Mouse (Mus musculus): ENCODE data around the gene Spint1.
A peak's percentile ranks its signal among the peaks of the same experiment; 100 is the strongest.

The Spint1 gene

DNA sequence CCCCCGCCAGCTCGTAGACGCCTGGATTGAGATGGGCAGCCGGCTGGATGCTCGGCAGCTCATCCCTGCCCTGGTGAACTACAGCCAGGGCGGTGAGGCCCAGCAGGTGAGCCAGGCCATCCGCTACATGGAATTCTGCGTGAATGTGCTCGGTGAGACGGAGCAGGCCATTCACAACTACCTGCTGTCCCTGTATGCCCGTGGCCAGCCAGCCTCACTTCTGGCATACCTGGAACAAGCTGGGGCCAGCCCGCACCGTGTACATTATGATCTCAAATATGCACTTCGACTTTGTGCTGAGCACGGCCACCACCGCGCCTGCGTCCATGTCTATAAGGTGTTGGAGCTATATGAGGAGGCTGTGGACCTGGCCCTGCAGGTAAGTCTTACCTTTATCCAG is 57.2 kb downstream of the Spint1 start:
- no peak for DNase-seq

GRCm38 (mm10) chr2:119296756-119297155 is 59.6 kb downstream of the Spint1 start:
- DNase-seq = no peak

GRCm38 (mm10) chr2:119297506-119297905 is 60.3 kb downstream of the Spint1 start:
- DNase-seq = no peak

GRCm38 (mm10) chr2:119298330-119298729 is 61.2 kb downstream of the Spint1 start:
- DNase-seq = peak; percentile 30 to 39

- no peak for DNase-seq
Observed at GRCm38 (mm10) chr2:119298839-119299238, 61.7 kb downstream of the Spint1 start.
